Mouse (Mus musculus) lung, adult 18-20 months (tissue): ENCODE measurements around the gene A430078G23Rik.
A peak's percentile ranks its signal among the peaks of the same experiment; 100 is the strongest.
"Not testable (repeated sequence)": the region's sequence is repeated elsewhere in the genome, so short reads cannot be mapped to it uniquely, and the experiment has no call there.

Experiments used
- DNase-seq, 2 experiments: peaks; one replicate each; pipeline ENCODE4 v3.0.0; 2022; ENCODE audit warnings: mixed read lengths in 2 of 2

Gene A430078G23Rik

DNA sequence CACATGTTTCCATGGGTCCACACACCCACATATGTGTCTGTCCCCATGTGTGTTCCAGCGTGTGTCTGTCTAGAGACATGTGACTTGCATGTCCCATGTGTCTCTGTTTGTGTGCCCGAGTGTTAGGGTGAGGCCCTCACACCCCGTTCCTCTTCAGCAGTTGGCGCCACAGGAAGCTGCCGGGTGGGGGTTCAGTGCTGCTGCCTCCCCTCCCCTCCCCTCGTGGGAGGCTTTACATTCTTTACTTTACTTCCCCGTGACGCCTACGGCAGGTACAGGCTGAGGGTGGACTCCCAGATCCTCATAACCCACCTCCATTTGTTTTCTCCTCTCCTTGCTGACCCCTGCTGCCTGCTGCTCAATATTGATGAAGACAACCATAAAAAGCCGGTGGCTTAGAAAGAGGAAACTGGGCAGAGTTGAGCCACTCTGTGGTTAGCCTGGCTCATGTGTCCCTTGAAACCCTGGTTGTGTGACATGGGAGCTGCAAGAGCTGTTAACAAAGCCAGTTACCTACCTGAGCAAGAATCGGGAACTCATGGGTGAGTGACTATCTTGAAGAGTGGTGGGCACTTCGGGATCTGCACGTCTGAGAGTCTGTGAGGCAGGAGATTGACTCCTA lies at the start of gene A430078G23Rik:
Gene A430078G23Rik (plus strand): TSS at position 227 of the 622 bp plus-strand sequence.
- DNase-seq = peak; percentile 38 to 55

DNA sequence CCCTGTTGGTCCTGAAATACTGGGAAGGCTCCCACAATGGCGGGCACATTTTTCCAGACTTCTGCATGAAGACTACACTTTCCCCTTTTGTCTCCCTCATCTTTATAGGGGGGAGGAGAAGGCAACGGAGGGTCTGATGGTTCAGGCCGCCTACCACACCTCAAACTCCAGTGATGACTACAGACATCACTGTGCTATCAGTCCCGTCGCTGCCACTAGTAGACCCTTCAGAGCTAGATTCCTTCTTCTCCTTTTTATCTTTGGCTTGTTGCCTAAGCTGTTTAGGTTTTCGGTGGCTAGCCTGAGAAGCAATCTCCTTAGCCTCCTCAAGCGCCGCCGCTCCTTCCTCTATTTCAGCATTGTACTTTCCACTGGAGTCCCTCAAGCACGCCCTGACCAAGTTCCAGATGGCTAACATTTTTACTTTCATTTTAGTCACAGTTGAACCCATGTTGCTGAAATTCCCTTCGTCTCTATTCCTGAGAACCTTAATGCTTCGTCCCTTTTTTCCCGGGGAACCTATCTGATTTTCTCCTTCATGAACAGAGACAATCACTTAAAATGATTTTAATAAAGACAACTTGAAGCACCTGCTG lies 44.9 kb upstream of the A430078G23Rik start:
- DNase-seq = peak in 1 of 2 experiments; percentile 26

DNA sequence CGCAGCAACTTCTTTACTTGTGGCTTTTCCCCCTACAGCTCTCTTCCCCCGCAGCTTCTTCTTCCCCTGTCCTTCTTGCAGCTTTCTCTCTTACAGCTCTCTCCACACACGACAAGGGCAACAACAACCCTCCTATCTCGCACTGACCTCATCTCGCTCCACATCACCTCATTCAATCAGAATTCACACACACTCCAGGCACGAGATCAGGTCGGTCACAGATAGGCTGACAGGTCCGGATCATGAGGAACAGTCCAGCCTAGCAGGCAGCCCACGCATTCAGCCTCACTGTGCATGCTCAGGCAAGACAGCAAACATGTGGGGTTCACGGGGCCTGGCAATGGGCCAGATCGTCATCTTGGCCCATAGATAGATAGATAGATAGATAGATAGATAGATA lies 43.6 kb upstream of the A430078G23Rik start:
- no peak for DNase-seq

DNA sequence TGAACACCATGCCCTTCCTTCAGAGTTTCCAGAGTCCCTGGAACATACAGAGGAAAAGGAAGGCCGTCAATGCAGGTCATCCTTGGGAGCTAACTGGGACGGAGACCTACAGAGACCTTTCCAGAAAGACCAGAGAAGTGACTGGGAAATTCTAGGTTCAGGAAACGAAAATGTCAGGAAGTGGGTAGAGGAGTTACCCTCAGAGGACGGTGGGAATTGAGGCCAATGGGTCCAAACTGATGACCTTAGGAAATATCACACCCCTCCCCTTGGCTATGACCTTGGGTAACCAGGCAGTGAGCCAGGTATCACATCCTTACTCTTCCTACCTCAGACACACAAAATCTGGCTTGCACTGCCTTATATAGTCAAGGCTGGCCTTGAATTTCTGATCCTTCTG lies 41.7 kb upstream of the A430078G23Rik start:
- DNase-seq = no peak

DNA sequence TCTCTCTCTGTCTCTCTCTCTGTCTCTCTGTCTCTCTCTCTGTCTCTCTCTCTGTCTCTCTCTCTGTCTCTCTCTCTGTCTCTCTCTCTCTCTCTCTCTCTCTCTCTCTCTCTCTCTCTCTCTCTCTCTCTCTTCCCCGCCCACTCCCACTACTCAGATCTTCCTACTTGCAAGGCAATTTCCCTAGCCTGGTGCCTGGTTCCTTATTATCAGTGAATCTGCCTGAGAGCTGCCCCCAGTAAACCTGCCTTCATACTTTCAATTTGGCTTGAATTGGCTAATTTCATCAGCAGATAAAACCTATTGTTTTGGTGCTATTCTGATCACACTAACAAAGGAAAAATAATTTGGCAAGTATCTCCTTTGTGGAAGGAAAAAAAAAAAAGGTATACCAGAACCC lies 39.8 kb upstream of the A430078G23Rik start:
- not testable (repeated sequence) for DNase-seq

DNA sequence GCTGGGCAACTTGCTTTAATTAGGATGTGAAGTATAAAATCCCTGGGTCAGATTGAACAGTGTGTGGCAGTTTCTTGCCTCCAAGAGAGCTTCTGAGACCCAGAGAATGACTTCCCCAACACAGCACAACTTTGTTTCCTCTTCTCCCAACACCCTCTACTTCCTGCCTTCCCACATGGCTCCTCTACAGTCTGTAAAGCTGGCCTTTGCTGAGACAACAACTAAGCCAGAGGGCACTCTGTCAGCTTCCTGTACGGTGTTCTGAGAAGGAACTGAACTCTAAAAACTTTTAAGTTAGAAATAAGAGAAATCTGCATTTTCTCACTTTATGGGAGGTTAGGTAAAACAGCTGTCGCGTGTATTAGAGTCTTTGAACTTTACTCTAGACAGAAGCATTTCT lies 39.4 kb upstream of the A430078G23Rik start:
- no peak for DNase-seq

DNA sequence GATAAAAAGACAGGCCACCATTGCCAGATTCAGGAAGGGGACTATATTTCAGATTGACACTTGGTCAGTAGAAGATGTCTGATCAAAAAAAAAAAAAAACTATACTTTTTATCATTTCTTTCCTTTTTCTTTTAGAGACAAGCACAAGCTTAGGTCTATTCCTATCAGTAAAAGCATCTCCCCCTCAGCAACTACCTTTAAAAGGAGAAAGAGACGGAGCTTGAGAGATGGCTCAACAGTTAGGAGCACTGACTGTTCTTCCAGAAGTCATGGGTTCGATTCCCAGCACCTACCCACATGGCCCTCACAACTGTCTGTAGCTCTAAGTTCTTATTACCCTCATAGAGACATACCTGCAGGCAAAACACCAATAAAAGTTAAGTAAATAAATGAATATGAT lies 38.9 kb upstream of the A430078G23Rik start:
- DNase-seq = no peak

DNA sequence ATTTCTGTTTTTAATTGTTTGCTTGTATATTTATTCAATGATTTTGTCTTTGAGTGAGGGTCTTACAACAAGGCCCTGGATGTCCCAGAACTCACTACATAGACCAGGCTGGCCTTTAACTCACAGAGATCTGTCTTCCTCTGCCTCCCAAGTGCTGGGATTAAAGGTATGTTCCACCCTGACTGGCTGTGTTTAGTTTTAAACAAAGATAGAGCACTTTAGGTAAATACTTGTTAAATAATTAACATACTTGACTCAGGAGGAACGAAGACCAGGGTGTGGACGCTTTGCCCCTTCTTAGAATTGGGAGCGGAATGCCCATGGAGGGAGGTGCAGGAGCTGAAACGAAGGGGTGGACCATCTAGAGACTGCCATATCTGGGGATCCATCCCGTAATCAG lies 36.6 kb upstream of the A430078G23Rik start:
- DNase-seq = no peak

DNA sequence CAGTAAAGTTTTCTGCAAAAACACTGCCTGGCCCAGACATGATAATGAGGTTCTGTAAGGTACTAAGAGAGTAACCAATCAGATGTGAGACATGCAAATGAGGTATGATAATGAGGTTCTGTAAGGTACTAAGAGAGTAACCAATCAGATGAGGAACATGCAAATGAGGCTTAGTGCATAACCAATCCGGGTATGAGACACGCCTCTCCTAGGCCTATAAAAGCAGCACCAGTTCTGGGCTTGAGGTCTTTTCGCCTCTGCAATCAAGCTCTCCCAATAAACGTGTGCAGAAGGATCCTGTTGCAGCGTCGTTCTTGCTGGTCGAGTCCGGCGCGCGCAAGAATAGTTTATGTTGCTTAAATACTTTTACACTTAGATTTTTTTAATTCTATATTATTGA lies 33.9 kb upstream of the A430078G23Rik start:
- DNase-seq = not testable (repeated sequence)

DNA sequence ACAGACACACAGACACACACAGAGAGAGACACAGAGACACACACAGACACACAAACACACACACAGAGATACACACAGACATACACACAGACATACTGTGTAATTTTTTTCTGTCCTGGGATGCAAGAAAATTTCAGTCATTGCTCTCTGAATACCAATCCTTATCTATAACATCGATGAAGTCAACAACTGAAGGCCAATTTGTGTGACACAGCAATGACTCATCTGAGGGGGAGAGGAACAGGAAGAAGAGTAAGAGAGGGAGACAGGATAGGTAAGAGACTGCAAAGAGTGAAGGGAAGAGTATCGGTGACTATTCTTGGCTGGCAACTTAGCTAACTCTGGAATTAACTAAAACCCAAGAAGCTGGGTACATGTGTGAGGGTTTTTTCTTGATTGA lies 29.0 kb upstream of the A430078G23Rik start:
- DNase-seq = no peak

DNA sequence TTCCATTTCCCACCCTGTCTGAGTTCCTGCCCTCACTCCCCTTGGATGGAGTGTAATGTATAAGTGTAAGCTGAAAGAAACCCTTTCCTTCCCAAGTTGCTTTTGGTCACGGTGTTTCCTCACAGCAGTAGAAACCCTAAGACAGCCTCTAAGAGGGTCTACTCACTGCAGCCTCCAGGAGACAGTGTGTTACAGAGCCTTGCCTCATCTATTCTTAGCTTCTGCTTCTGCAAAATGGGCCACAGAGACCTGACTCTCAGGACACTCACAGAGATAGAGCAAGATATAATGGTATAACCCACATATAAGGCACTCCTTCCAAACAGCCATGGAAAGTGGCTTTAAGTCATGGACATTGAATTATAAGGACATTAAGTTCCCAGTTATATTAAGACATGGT lies 26.2 kb upstream of the A430078G23Rik start:
- no peak for DNase-seq

DNA sequence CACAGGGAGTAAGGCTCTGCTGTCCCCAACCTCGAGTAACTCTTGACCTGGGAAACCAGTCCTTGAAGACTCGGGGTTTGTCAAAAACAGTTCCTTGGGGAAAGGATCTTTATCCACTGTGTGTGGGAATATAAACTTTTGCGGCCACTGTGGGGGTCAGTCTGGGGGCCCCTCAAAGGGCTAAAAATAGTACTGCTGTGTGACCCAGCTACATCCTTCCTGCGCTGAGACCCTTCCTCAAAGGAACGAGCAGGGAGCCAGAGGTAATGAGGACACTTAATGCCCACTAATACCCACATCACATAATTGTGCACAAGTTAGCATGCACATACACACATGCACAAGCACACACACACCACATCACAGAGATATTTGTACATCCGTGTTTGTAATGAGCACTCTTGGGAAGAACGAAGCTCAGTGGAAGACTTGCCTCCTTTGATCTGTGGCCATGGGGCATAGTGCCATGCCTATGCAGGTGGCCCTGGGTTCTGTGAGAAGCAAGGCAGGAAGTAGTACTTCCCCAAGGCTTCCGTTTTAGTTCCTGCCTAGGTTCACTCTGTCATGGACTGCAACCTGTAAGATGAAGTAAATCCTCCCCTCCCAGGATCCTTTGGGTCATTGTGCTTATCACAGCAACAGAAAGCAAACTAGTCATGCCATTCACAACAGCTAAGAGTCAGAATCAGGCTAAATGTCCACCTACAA lies 25.5 kb upstream of the A430078G23Rik start:
- no peak for DNase-seq

DNA sequence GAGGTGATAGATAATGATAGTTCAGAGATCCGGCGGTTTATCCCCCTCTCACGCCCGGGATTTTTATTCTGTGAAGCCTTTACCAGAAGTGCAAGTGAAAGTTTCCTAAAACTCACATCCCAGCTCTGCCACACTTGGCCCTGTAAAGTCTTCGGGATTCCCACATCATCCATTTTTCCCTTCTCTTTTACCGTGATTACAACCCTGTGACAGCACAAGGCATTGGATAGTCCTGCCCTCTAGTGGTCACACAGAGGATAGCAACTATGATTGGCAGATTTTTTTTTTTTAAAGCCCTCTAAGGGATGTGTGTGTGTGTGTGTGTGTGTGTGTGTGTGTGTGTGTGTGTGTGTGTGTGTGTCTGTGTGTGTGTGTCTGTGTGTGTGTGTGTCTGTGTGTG lies 22.6 kb upstream of the A430078G23Rik start:
- DNase-seq = peak in 1 of 2 experiments; percentile 42

DNA sequence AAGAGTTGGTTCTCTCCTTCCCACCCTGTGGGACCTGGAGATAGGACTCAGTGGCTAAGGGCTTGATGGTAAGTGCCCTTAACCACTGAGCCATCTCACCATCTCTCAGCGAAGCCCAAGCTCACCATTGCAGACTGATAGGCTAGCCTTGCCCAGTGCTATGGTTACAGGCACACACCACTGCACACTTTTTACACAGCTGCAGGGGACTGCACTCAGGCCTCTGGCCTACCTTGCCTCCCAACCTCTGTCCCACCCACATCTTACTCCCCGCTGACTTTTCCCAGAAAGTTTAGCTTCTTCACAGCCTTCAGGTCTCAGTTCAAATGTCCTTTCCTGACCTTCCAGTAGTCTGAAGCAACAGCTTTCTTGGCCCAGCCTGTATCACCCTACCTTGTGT lies 21.5 kb upstream of the A430078G23Rik start:
- DNase-seq = no peak

DNA sequence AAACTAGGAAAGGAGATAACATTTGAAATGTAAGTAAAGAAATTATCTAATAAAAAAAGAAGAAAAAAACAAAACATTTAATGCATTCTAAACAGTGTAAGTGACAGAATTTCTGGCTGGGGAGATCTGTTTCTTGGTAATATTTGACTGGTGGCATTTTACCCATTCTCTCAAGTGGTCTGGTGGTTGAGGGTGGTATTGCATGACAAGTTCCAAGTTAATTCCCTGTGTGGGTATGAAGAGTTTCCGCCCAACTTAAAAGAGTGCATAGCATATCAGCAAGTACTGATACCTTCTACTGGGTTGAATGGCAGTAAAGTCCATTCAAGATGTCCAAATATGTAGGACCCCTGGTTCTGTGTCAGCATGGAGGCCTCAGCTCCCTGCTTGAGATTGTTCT lies 17.3 kb upstream of the A430078G23Rik start:
- DNase-seq = no peak

DNA sequence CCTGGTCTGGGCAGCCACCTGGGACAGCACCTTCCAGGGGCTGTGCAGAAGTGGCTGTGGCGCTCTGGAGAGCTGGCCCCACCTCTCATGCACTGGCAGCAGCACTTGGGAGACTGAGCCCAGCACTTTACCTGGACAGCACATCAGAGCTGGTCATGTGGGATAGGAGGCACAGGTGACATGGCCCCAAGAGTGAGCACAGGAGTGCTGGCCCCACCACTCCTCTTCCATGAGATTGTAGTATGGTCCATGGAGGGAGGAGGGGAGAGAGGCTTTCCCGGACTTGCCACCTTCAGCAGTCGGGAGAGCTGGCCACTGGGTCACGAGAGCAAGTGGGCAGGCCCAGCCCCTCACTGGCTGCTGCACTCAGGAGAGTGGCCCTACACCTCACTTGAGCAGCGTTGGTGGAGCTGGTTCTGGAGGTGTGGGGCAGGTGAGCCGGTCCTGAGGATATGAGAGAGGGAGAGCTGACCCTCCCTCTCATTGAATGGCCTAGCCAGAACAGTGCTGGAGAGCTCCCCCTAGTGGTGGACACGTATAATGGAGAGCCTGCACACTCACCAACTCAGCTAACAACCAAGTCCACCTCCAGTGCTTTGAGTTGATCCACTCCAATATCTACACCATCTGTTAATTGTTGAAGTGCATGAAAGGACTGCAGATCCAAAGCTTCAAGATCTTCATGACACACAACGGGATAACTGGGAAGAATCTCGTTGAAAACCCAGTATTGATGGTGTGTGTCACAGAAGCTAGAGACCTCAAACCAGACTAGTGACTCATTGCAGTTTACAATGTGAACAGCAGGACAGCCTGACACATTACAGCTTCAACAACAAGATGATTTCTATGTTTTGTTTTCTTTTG lies 16.3 kb upstream of the A430078G23Rik start:
- peak; percentile 23 to 35 for DNase-seq

DNA sequence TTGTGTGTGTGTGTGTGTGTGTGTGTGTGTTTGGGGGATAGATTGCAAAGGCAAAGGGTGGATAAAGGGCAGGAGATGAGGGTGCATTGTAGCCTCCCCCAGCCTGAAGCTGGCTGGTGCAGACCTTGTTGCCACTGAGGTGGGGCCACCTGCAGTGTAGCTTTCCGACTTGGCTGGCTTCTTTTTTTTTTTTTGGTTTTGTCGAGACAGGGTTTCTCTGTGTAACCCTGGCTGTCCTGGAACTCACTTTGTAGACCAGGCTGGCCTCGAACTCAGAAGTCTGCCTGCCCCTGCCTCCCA lies 15.7 kb upstream of the A430078G23Rik start:
- not testable (repeated sequence) for DNase-seq

DNA sequence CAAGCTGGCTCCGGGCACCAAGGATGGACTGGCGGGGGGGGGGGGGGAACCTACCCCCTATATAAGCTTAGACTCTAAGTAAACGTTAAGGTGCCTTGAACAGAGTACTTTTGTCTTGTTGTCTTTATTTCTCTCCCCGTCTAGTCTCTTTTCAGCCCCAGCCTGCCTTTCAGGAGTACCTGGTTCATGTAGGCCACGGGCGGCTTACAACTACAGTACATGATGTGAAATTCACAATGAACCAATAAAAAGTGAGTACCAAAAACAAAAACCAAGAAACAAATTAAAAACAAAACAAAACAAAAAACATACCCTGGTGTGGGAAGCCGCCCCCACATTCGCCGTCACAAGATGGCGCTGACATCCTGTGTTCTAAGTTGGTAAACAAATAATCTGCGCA lies 15.2 kb upstream of the A430078G23Rik start:
- DNase-seq = no peak

DNA sequence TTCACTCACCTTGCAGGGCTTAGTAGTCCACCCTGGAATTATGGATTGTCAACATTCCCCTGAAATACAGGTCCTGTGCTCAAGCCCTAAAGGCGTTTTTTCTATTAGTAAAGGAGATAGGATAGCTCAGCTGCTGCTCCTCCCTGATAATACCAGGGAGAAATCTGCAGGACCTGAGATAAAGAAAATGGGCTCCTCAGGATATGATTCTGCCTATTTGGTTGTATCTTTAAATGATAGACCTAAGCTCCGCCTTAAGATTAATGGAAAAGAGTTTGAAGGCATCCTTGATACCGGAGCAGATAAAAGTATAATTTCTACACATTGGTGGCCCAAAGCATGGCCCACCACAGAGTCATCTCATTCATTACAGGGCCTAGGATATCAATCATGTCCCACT lies 12.5 kb upstream of the A430078G23Rik start:
- DNase-seq = not testable (repeated sequence)

DNA sequence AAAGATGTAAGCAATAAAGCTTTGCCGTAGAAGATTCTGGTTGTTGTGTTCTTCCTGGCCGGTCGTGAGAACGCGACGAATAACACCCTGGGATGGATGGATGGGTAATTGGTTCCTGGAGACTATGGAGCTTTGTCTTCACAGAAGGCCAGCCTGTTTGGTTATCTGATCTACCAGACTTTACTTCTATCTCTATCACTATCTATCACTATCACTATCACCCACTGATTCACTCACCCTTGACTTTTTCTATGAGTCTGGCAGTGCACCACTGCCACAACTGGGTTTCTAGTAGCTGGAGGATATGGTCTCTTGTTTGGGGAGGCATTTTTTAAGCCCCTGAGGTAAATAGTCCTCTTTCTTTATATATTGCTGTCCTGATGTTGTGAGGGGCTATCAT lies 7.9 kb upstream of the A430078G23Rik start:
- no peak for DNase-seq

DNA sequence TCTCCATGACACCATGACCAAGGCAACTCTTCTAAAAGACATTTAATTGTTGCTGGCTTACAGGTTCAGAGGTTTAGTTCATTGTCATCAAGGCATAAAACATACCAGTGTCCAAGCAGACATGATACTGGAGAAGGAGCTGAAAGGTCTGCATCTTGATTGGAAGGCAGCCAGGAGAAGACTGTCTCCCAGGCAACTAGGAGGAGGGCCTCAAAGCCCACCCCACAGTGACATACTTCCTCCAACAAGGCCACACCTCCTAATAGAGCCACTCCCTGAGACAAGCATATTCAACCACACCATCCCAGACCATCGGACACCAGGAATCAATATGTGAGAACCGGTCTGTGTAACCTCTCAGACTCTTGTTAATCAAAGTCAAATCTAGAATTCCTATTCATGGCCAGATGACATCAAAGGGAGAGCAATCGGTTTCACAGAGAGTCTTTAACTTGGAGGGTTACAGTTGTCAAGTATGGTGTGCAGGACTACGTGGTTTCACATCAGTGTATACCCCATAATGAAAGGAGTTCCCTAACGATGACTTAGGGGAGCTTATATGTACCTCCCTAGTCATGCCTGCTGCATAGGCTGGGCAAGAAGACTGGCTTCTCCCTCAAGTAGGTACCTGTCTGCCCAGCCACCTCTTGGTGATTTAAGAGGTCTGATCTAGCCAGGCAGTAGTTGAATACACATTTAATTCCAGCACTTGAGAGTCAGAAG lies 6.4 kb upstream of the A430078G23Rik start:
- no peak for DNase-seq

DNA sequence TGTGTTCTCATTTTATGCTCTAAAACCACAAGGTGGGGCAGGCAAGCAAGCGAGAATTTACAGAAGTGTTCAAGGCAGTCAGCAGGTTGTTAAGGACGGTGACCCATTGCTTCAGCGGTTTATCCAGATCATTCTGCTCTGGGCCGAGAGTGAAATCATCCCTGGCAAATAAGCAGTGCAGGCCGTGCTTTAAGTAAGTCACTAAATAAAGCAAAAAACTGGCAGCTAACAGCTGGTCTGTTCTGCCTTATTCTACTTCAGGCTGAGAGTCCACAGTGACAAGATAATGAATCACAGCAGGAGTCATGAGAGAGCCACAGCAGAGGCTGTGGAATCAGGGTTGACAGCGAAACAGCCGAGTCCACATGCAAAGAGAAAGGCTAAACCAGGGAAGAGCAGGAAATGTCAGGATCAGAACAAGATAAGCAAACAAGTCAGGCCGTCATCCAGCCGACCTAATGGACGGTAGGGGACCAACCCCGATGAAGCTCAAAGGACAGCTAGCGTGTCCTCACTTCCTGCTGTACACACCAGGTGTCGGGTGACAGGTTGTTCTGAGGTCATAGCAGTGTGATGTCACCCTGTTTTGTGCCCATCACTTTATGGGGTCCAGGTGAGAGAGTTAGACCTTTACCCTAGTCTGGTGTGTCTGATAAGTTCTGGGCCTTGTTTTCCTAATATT lies 4.9 kb upstream of the A430078G23Rik start:
- no peak for DNase-seq
